Mouse (Mus musculus): ENCODE data around the gene Chil1.

DNA sequence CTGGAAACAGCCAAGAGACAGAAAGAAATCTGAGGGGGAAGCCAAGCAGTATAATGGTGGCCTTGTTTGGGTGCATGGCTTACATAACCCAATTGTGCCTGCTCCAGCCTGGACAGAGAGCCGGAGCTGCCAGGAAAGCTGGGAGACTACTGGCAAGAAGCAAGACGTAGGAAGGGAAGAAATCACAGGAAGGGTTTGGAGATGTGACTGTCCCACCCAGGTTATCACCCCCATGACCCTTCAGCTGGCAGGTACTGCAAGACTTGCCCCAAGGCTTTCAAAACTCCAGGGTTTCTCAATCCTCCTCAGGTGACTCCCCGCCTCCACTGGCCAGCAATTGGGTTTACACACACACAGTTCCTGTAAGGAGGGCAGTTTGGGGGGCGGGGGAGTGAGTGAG lies at the start of gene Chil1:
- no peak for TF ChIP-seq CTCF (IDR thresholded peaks at IDR 0.05; ENCODE audit: low read depth, low read length)
- TF ChIP-seq POLR2A (IDR thresholded peaks at IDR 0.05; ENCODE audit: extremely low read depth, insufficient read depth, low read length), result no peak

All from liver, adult 2 months (tissue).